Mouse (Mus musculus) MEL (cell line): ENCODE data around the gene C1qtnf3. TPM values are rescaled to one million over a fixed set of nuclear protein-coding genes. Genes with fewer than 3 reads are reported as not detected.

ENCODE experiments used
- DNase-seq: peaks from one replicate; pipeline ENCODE4 v3.0.0; 2011; ENCODE audit warnings: low read depth, low spot score
- H3K27ac ChIP-seq: 2 replicates; pipeline ENCODE4 v1.5.1; 2012; ENCODE audit warnings: low read depth, mild to moderate bottlenecking, control low read depth, low read length, moderate library complexity; ENCODE audit not compliant: control insufficient read depth
- H3K27me3 ChIP-seq, 2 experiments: fragments of 150-350 bp in 1 of 2; sonication (generic) in 1 of 2; 2 replicates each; pipeline ENCODE4 v1.6.1; 2012; ENCODE audit warnings: low read length in 2 of 2, mild to moderate bottlenecking in 2 of 2, improper control_type of control experiment in 1 of 2, moderate library complexity in 1 of 2; ENCODE audit not compliant: insufficient read depth in 2 of 2, control insufficient read depth in 1 of 2
- H3K36me3 ChIP-seq, 2 experiments: 2 replicates each; pipeline ENCODE4 v1.6.1; 2012 to 2014; ENCODE audit warnings: low read length in 2 of 2, improper control_type of control experiment in 1 of 2, inconsistent platforms in 1 of 2, mild to moderate bottlenecking in 1 of 2; ENCODE audit not compliant: insufficient read depth in 2 of 2, control insufficient read depth in 1 of 2
- H3K4me1 ChIP-seq, 2 experiments: fragments of 150-350 bp in 1 of 2; sonication (generic) in 1 of 2; 2 replicates each; pipeline ENCODE4 v1.6.1; 2012; ENCODE audit warnings: low read length in 2 of 2, improper control_type of control experiment in 1 of 2, mild to moderate bottlenecking in 1 of 2; ENCODE audit not compliant: insufficient read depth in 2 of 2, control insufficient read depth in 1 of 2
- H3K4me3 ChIP-seq, 2 experiments: fragments of 150-350 bp in 1 of 2; sonication (generic) in 1 of 2; 2 replicates each; pipeline ENCODE4 v1.5.1; 2012; ENCODE audit warnings: low read depth in 2 of 2, low read length in 2 of 2, mild to moderate bottlenecking in 2 of 2, moderate library complexity in 2 of 2, control low read depth in 1 of 2, improper control_type of control experiment in 1 of 2; ENCODE audit not compliant: control insufficient read depth in 1 of 2, insufficient read depth in 1 of 2
- H3K79me2 ChIP-seq: 2 replicates; pipeline ENCODE4 v1.6.1; 2012; ENCODE audit warnings: mild to moderate bottlenecking, low read length, moderate library complexity; ENCODE audit not compliant: control insufficient read depth, poor library complexity, insufficient read depth
- H3K9ac ChIP-seq: 2 replicates; pipeline ENCODE4 v1.6.1; 2012; ENCODE audit warnings: low read depth, mild to moderate bottlenecking, control low read depth, low read length, moderate library complexity; ENCODE audit not compliant: control insufficient read depth, poor library complexity, severe bottlenecking
- H3K9me3 ChIP-seq: fragments of 150-350 bp; sonication (generic); replicated peaks from 2 replicates; pipeline ENCODE4 v1.6.1; 2012; ENCODE audit warnings: mild to moderate bottlenecking, low read length, improper control_type of control experiment, moderate library complexity; ENCODE audit not compliant: insufficient read depth
- CHD1 ChIP-seq: IDR thresholded peaks from 2 replicates; pipeline ENCODE4 v1.6.1; 2012; ENCODE audit warnings: low read depth, mild to moderate bottlenecking, inconsistent platforms, low read length, improper control_type of control experiment
- CHD2 ChIP-seq: IDR thresholded peaks from 2 replicates; pipeline ENCODE4 v1.6.1; 2011; ENCODE audit warnings: low read length, improper control_type of control experiment
- ETS1 ChIP-seq: IDR thresholded peaks from 2 replicates; pipeline ENCODE4 v1.6.1; 2012; ENCODE audit warnings: low read depth, mild to moderate bottlenecking, inconsistent platforms, low read length, improper control_type of control experiment, moderate library complexity
- GABPA ChIP-seq: IDR thresholded peaks from 2 replicates; pipeline ENCODE4 v1.6.1; 2012; ENCODE audit warnings: low read depth, mild to moderate bottlenecking, inconsistent platforms, low read length, improper control_type of control experiment, moderate library complexity
- JUND ChIP-seq: IDR thresholded peaks from 2 replicates; pipeline ENCODE4 v1.6.1; 2011; ENCODE audit warnings: low read depth, mild to moderate bottlenecking, improper control_type of control experiment, low read length
- MAFK ChIP-seq: IDR thresholded peaks from 2 replicates; pipeline ENCODE4 v1.6.1; 2011; ENCODE audit warnings: low read depth, mild to moderate bottlenecking, low read length, improper control_type of control experiment, borderline replicate concordance
- MAZ ChIP-seq: IDR thresholded peaks from 2 replicates; pipeline ENCODE4 v1.6.1; 2012; ENCODE audit warnings: low read depth, mild to moderate bottlenecking, inconsistent platforms, low read length, improper control_type of control experiment
- MEF2A ChIP-seq: IDR thresholded peaks from 2 replicates; pipeline ENCODE4 v1.6.1; 2014; ENCODE audit warnings: low read depth, mild to moderate bottlenecking, inconsistent platforms, low read length, improper control_type of control experiment; ENCODE audit not compliant: poor library complexity, insufficient replicate concordance, severe bottlenecking; ENCODE audit errors: extremely low read depth
- MYB ChIP-seq: IDR thresholded peaks from 2 replicates; pipeline ENCODE4 v1.6.1; 2011; ENCODE audit warnings: mild to moderate bottlenecking, low read depth, low read length, improper control_type of control experiment
- MYC ChIP-seq: IDR thresholded peaks from 2 replicates; pipeline ENCODE4 v1.6.1; 2011; ENCODE audit warnings: low read depth, mild to moderate bottlenecking, low read length, improper control_type of control experiment, moderate library complexity
- NRF1 ChIP-seq: IDR thresholded peaks from 2 replicates; pipeline ENCODE4 v1.6.1; 2014; ENCODE audit warnings: low read depth, mild to moderate bottlenecking, inconsistent platforms, low read length, improper control_type of control experiment, moderate library complexity; ENCODE audit not compliant: poor library complexity, insufficient read depth, severe bottlenecking
- POLR2AphosphoS2 ChIP-seq: IDR thresholded peaks from 2 replicates; pipeline ENCODE4 v1.6.1; 2011; ENCODE audit warnings: low read length, improper control_type of control experiment
- POLR2AphosphoS5 ChIP-seq: IDR thresholded peaks from 2 replicates; pipeline ENCODE4 v1.6.1; 2012; ENCODE audit warnings: low read depth, borderline replicate concordance, mild to moderate bottlenecking, inconsistent platforms, low read length, moderate library complexity, mixed read lengths
- RAD21 ChIP-seq: IDR thresholded peaks from 2 replicates; pipeline ENCODE4 v1.6.1; 2011; ENCODE audit warnings: mild to moderate bottlenecking, low read depth, low read length, improper control_type of control experiment
- SMC3 ChIP-seq: IDR thresholded peaks from 2 replicates; pipeline ENCODE4 v1.6.1; 2011; ENCODE audit warnings: low read depth, low read length, improper control_type of control experiment
- TAL1 ChIP-seq: IDR thresholded peaks from 2 replicates; pipeline ENCODE4 v1.6.1; 2012; ENCODE audit warnings: mild to moderate bottlenecking, inconsistent platforms, low read length, moderate library complexity, mixed read lengths
- TCF12 ChIP-seq: IDR thresholded peaks from 2 replicates; pipeline ENCODE4 v1.6.1; 2014; ENCODE audit warnings: low read depth, mild to moderate bottlenecking, inconsistent platforms, low read length, improper control_type of control experiment, moderate library complexity
- UBTF ChIP-seq: IDR thresholded peaks from 2 replicates; pipeline ENCODE4 v1.6.1; 2012; ENCODE audit warnings: low read depth, mild to moderate bottlenecking, inconsistent platforms, low read length, improper control_type of control experiment, moderate library complexity, borderline replicate concordance; ENCODE audit not compliant: insufficient read depth
- USF1 ChIP-seq: IDR thresholded peaks from 2 replicates; pipeline ENCODE4 v1.6.1; 2014; ENCODE audit warnings: low read depth, mild to moderate bottlenecking, inconsistent platforms, low read length, improper control_type of control experiment, moderate library complexity
- USF2 ChIP-seq, 2 experiments: IDR thresholded peaks; 2 replicates each; pipeline ENCODE4 v1.6.1; 2011 to 2012; ENCODE audit warnings: improper control_type of control experiment in 2 of 2, low read length in 2 of 2, borderline replicate concordance in 1 of 2, inconsistent platforms in 1 of 2, low read depth in 1 of 2, mild to moderate bottlenecking in 1 of 2; ENCODE audit not compliant: insufficient read depth in 1 of 2
- ZC3H11A ChIP-seq: IDR thresholded peaks from 2 replicates; pipeline ENCODE4 v1.6.1; 2012; ENCODE audit warnings: low read depth, mild to moderate bottlenecking, inconsistent platforms, low read length, improper control_type of control experiment
- ZMIZ1 ChIP-seq: IDR thresholded peaks from 2 replicates; pipeline ENCODE4 v1.6.1; 2012; ENCODE audit warnings: low read depth, mild to moderate bottlenecking, inconsistent platforms, low read length, improper control_type of control experiment, moderate library complexity
- polyA plus RNA-seq, 2 experiments: library from polyadenylated mRNA; stranded (reverse) in 1 of 2; unstranded in 1 of 2; fragments of >175 nt in 1 of 2; fragments of >200 nt in 1 of 2; gene quantifications; 2 replicates each; pipeline versions ENCODE4 v1.2.1 to v1.2.4; 2012; ENCODE audit warnings: low replicate concordance in 2 of 2, low read depth in 1 of 2; ENCODE audit not compliant: insufficient read length in 2 of 2, insufficient read depth in 1 of 2, missing spikeins in 1 of 2
- total RNA-seq: library from RNA; depleted of rRNA; stranded (reverse); fragments of 300-350 nt; gene quantifications from 2 replicates; pipeline ENCODE4 v1.2.3, GENCODE M21; 2012

Gene C1qtnf3
- total and polyA plus RNA-seq, 3 experiments: not detected

DNA sequence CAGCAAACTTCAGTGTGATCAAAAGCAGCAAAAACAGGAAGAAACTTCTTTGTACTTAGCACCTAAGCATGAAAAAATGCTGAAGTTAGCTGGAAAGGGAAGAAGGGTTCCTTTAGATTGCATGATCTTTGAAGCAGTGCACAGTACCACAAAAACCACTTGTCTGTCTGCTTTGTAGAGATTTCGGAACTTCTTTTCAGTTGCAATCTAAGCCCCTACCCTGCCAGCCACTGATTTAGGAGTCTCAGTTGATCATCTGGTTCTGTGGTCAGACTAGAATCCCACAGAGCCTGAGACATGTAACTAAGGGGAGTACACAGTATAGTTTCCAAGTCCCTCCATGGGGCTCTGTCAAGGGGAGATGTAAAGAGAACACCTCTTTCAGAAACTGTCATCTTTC lies 1.3 kb downstream of the C1qtnf3 start:
- H3K27me3 ChIP-seq: no peaks in the 10 kb centered on the region
- no peak overlapping the region for H3K9ac ChIP-seq
- no peaks in the 10 kb centered on the region for H3K79me2 ChIP-seq
- H3K27ac ChIP-seq: no peak overlapping the region
- H3K4me3 ChIP-seq: no peak overlapping the region
- no peaks in the 10 kb centered on the region for H3K36me3 ChIP-seq
- no peak for DNase-seq
- H3K9me3 ChIP-seq: no peaks in the 10 kb centered on the region
- TF ChIP-seq CHD2: no peak
- TF ChIP-seq UBTF: no peak
- TF ChIP-seq MEF2A: no peak
- no peak for TF ChIP-seq SMC3
- TF ChIP-seq ETS1: no peak
- H3K4me1 ChIP-seq: no peaks in the 10 kb centered on the region

DNA sequence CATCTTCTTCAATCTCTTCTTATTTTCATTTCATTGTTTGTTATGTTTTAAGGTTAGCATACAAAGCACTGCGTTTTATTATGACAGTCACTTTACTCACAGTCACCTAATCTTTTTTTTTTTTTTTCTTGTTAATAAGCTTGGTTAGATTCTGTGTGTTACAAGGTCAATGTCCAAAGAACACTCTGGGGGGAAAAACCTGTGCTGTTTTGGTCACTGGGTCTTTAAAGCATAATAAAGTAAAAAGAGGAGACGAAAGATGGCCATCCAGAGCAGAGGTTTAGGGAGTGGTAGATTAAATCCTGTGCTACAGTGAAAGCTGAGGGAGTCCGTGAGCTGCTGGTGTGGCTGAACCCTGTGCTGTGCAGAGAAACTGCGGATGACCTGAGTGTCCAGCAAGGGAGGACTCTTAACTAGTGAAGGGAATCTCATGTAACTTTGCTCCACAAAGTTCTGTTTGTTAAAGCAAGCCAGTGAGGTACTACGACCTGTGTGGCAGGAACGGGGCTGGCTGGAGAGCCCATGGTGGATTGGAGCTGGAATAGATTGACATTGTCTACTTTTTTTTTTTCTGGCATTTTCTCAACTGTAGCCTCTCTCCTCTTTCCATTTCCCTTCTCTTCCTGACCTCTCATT lies 2.4 kb downstream of the C1qtnf3 start:
- TF ChIP-seq ETS1 (no peak), MAZ (no peak), POLR2AphosphoS5 (no peak), MYB (no peak), JUND (no peak), NRF1 (no peak), USF1 (no peak), POLR2AphosphoS2 (no peak), ZMIZ1 (no peak)
- H3K27ac ChIP-seq: no peak overlapping the region
- H3K27me3 ChIP-seq: no peaks in the 10 kb centered on the region
- H3K79me2 ChIP-seq: no peaks in the 10 kb centered on the region
- H3K9ac ChIP-seq: no peak overlapping the region
- H3K36me3 ChIP-seq: no peaks in the 10 kb centered on the region
- H3K9me3 ChIP-seq: no peaks in the 10 kb centered on the region
- no peak for DNase-seq
- no peaks in the 10 kb centered on the region for H3K4me1 ChIP-seq
- no peak overlapping the region for H3K4me3 ChIP-seq

DNA sequence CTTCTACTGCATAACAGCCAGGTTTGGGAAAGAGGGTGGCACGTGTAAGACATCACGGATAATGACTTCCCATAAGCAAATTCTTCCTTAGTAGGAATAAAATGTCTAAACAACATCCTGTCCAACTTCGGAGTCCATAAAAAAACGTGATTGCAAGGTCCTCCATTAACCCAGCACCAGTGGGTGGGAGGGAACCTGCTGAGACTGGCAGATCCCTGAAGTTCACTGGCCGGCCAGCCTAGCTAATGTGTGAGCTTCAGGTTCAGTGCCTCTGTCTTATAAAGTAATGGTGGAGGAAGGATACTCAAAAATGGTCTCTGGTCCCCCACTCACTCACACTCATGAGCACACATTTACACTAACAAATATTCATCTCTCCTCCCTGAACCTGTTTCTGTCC lies 3.0 kb downstream of the C1qtnf3 start:
- TF ChIP-seq MYC (no peak), CHD1 (no peak), MAFK (no peak), TAL1 (no peak), UBTF (no peak), MEF2A (no peak), RAD21 (no peak), ZC3H11A (no peak), TCF12 (no peak), NRF1 (no peak), GABPA (no peak), USF2 (IDR thresholded peaks at IDR 0.05; ENCODE audit: borderline replicate concordance in 1 of 2, insufficient read depth in 1 of 2, low read depth in 1 of 2, low read length in 2 of 2) (no peak)
- H3K9ac ChIP-seq: no peak overlapping the region
- H3K36me3 ChIP-seq: no peaks in the 10 kb centered on the region
- H3K79me2 ChIP-seq: no peaks in the 10 kb centered on the region
- no peaks in the 10 kb centered on the region for H3K27me3 ChIP-seq
- H3K9me3 ChIP-seq: no peaks in the 10 kb centered on the region
- H3K4me3 ChIP-seq: no peak overlapping the region
- H3K4me1 ChIP-seq: no peaks in the 10 kb centered on the region
- no peak for DNase-seq
- no peak overlapping the region for H3K27ac ChIP-seq
